Mouse (Mus musculus) embryonic facial prominence, embryonic 13.5 days (tissue): ENCODE results near the gene Ak2. TPM values are rescaled to one million over a fixed set of nuclear protein-coding genes. Genes with fewer than 3 reads are reported as not detected.

ENCODE experiments used
- ATAC-seq: fragments of 200-750 bp; cut with Nextera tagmentation; 2 replicates; pipeline ENCODE4 v1.8.0; 2017; ENCODE audit warnings: low read depth; ENCODE audit not compliant: insufficient number of reproducible peaks, insufficient read depth, low FRiP score, low TSS enrichment
- H3K27ac ChIP-seq: fragments of 300-500 bp; sonication (generic); 2 replicates; pipeline ENCODE4 v1.5.1; 2015; ENCODE audit warnings: moderate library complexity, mild to moderate bottlenecking, inconsistent platforms
- H3K27me3 ChIP-seq: fragments of 300-500 bp; sonication (generic); 2 replicates; pipeline ENCODE4 v1.6.1; 2015; ENCODE audit warnings: mild to moderate bottlenecking, inconsistent platforms
- H3K36me3 ChIP-seq: fragments of 300-500 bp; sonication (generic); 2 replicates; pipeline ENCODE4 v1.6.1; 2015; ENCODE audit warnings: mild to moderate bottlenecking, inconsistent platforms
- H3K4me1 ChIP-seq: fragments of 300-500 bp; sonication (generic); 2 replicates; pipeline ENCODE4 v1.6.1; 2015; ENCODE audit warnings: inconsistent platforms
- H3K4me2 ChIP-seq: fragments of 300-500 bp; sonication (generic); 2 replicates; pipeline ENCODE4 v1.6.1; 2015; ENCODE audit warnings: moderate library complexity, mild to moderate bottlenecking, inconsistent platforms
- H3K4me3 ChIP-seq: fragments of 300-500 bp; sonication (generic); 2 replicates; pipeline ENCODE4 v1.5.1; 2015; ENCODE audit warnings: mild to moderate bottlenecking, inconsistent platforms
- H3K9ac ChIP-seq: fragments of 300-500 bp; sonication (generic); 2 replicates; pipeline ENCODE4 v1.6.1; 2015; ENCODE audit warnings: mild to moderate bottlenecking, inconsistent platforms
- H3K9me3 ChIP-seq: fragments of 300-500 bp; sonication (generic); 2 replicates; pipeline ENCODE4 v1.6.1; 2016; ENCODE audit warnings: inconsistent platforms
- WGBS: fragments of 180-500 bp; shearing (Covaris S2); methylation state at CpG from one replicate; pipeline ENCODE4 v1.1.7; 2015; ENCODE audit warnings: mixed read lengths; 5-methylcytosine and 5-hydroxymethylcytosine counted together
- polyA plus RNA-seq: library from polyadenylated mRNA; unstranded; fragments of >200 nt; fragmentation: Nextera tagmentation; extraction: Ambion mirVana; gene quantifications from 2 replicates; pipeline ENCODE4 v1.2.1, GENCODE M21; 2015

Ak2 gene
- polyA plus RNA-seq = 180 and 194 TPM in 2 replicates

GRCm38 (mm10) chr4:128991500-128992008 is at the start of gene Ak2:
TSS of gene Ak2 (plus strand) at chr4:128991958.
- Histone ChIP-seq H3K4me1 (peaks cover 19% of the 10 kb centered on the region), H3K36me3 (peaks cover 13% of the 10 kb centered on the region; the same call in 1 of the 2 replicates), H3K9me3 (no peaks in the 10 kb centered on the region), H3K9ac (no peak within 1 kb of the TSS), H3K4me2 (peak within 1 kb of the TSS; percentile 86), H3K27ac (no peak within 1 kb of the TSS; the same call in 1 of the 2 replicates), H3K27me3 (no peaks in the 10 kb centered on the region), H3K4me3 (no peak within 1 kb of the TSS)
- no peak for ATAC-seq
- 84% methylated on average over 9 of the region's 9 CpGs for WGBS

GRCm38 (mm10) chr4:128942346-128942745 is 49.4 kb upstream of the Ak2 start:
- H3K27me3 ChIP-seq = no peaks in the 10 kb centered on the region
- no peak overlapping the region for H3K27ac ChIP-seq
- no peak overlapping the region for H3K9ac ChIP-seq
- peaks cover 18% of the 10 kb centered on the region for H3K36me3 ChIP-seq
- ATAC-seq = no peak
- H3K4me1 ChIP-seq = no peaks in the 10 kb centered on the region
- 57% methylated on average over 3 of the region's 3 CpGs for WGBS
- no peak overlapping the region for H3K4me2 ChIP-seq
- H3K4me3 ChIP-seq = no peak overlapping the region
- H3K9me3 ChIP-seq = no peaks in the 10 kb centered on the region

- 0 out of 2 replicates have a peak, but pooled peaks cover 12% of the 10 kb centered on the region for H3K4me1 ChIP-seq
- H3K9me3 ChIP-seq = no peaks in the 10 kb centered on the region
- no peak overlapping the region for H3K4me2 ChIP-seq
- no peak for ATAC-seq
- H3K9ac ChIP-seq = no peak overlapping the region
- WGBS = 77% methylated on average over 9 of the region's 9 CpGs
- H3K27me3 ChIP-seq = no peaks in the 10 kb centered on the region
- H3K36me3 ChIP-seq = peaks cover 17% of the 10 kb centered on the region
- no peak overlapping the region for H3K4me3 ChIP-seq
- H3K27ac ChIP-seq = no peak overlapping the region
Observed at GRCm38 (mm10) chr4:128946736-128947135, 45.0 kb upstream of the Ak2 start.

- no peak overlapping the region; the same call in 1 of the 2 replicates for H3K9ac ChIP-seq
- H3K4me1 ChIP-seq = 0 out of 2 replicates have a peak, but pooled peaks cover 12% of the 10 kb centered on the region
- H3K36me3 ChIP-seq = peaks cover 12% of the 10 kb centered on the region
- no peak overlapping the region for H3K4me3 ChIP-seq
- H3K9me3 ChIP-seq = no peaks in the 10 kb centered on the region
- H3K4me2 ChIP-seq = peak overlapping the region; percentile 37; the same call in 1 of the 2 replicates
- H3K27me3 ChIP-seq = no peaks in the 10 kb centered on the region
- no peak overlapping the region for H3K27ac ChIP-seq
- 16% methylated on average over 18 of the region's 18 CpGs for WGBS
- peak; percentile 40; the same call in 1 of the 2 replicates for ATAC-seq
Observed at GRCm38 (mm10) chr4:128947326-128947933, 44.3 kb upstream of the Ak2 start.

DNA sequence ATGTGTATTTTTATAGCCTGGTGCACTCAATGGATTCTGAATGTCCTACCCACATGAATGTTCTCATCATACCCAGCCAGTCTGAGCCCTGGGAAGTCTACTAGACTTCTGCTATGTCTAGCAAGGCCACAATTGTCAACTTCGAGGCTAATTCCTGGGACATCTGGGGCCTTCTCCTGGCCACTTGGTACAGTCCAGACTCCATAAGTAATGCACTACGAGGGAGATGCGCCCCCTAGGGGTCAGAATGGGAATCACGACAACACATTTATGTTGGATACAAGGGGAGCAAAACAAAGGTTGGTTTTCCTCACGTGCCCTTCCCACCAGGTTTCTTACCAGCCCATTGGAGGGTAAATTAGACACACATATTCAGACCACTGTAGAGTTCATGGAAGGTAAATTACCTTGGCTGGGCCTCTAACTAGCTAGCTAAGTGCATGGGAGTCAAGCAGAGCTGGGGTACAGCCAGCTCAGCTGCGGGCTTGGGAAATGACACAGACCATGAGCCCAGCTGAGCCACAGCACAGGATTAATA is 43.6 kb upstream of the Ak2 start:
- no peak for ATAC-seq
- H3K4me1 ChIP-seq = 0 out of 2 replicates have a peak, but pooled peaks cover 12% of the 10 kb centered on the region

GRCm38 (mm10) chr4:128949470-128950005 is 42.2 kb upstream of the Ak2 start:
- Histone ChIP-seq H3K36me3 (peaks cover 9% of the 10 kb centered on the region; the same call in 1 of the 2 replicates), H3K27ac (no peak overlapping the region), H3K27me3 (no peaks in the 10 kb centered on the region), H3K4me3 (no peak overlapping the region), H3K9me3 (no peaks in the 10 kb centered on the region), H3K4me1 (0 out of 2 replicates have a peak, but pooled peaks cover 12% of the 10 kb centered on the region), H3K4me2 (no peak overlapping the region), H3K9ac (no peak overlapping the region)
- WGBS = 44% methylated on average over 15 of the region's 15 CpGs
- no peak for ATAC-seq

More for the DNA sequence above, 43.6 kb upstream of the Ak2 start:
- Histone ChIP-seq H3K4me2 (no peak overlapping the region), H3K27me3 (no peaks in the 10 kb centered on the region), H3K9ac (no peak overlapping the region), H3K27ac (no peak overlapping the region), H3K4me3 (no peak overlapping the region), H3K9me3 (no peaks in the 10 kb centered on the region), H3K36me3 (peaks cover 9% of the 10 kb centered on the region)
- WGBS = 28% methylated on average over 6 of the region's 6 CpGs

- WGBS = 72% methylated on average over 5 of the region's 5 CpGs
- peaks cover 9% of the 10 kb centered on the region; the same call in 1 of the 2 replicates for H3K36me3 ChIP-seq
- H3K27me3 ChIP-seq = 0 out of 2 replicates have a peak, but pooled peaks cover 2% of the 10 kb centered on the region
- H3K4me3 ChIP-seq = no peak overlapping the region
- 0 out of 2 replicates have a peak, but pooled peaks cover 12% of the 10 kb centered on the region for H3K4me1 ChIP-seq
- no peak overlapping the region for H3K27ac ChIP-seq
- no peaks in the 10 kb centered on the region for H3K9me3 ChIP-seq
- no peak overlapping the region for H3K9ac ChIP-seq
- no peak for ATAC-seq
- no peak overlapping the region for H3K4me2 ChIP-seq
Observed at GRCm38 (mm10) chr4:128950461-128950860, 41.3 kb upstream of the Ak2 start.

GRCm38 (mm10) chr4:128953851-128954250 is 37.9 kb upstream of the Ak2 start:
- Histone ChIP-seq H3K4me2 (no peak overlapping the region), H3K4me3 (no peak overlapping the region), H3K36me3 (no peaks in the 10 kb centered on the region), H3K27me3 (0 out of 2 replicates have a peak, but pooled peaks cover 2% of the 10 kb centered on the region), H3K9ac (no peak overlapping the region), H3K9me3 (no peaks in the 10 kb centered on the region), H3K4me1 (peaks cover 32% of the 10 kb centered on the region), H3K27ac (no peak overlapping the region)
- 86% methylated on average over 5 of the region's 5 CpGs for WGBS
- ATAC-seq = no peak

- no peaks in the 10 kb centered on the region for H3K36me3 ChIP-seq
- no peak overlapping the region for H3K9ac ChIP-seq
- 41% methylated on average over 11 of the region's 11 CpGs for WGBS
- H3K4me2 ChIP-seq = no peak overlapping the region
- H3K27ac ChIP-seq = peak overlapping the region; percentile 69; the same call in 1 of the 2 replicates
- peaks cover 46% of the 10 kb centered on the region for H3K4me1 ChIP-seq
- 0 out of 2 replicates have a peak, but pooled peaks cover 2% of the 10 kb centered on the region for H3K27me3 ChIP-seq
- ATAC-seq = no peak
- no peaks in the 10 kb centered on the region for H3K9me3 ChIP-seq
- H3K4me3 ChIP-seq = no peak overlapping the region
Observed at GRCm38 (mm10) chr4:128957155-128957911, 34.4 kb upstream of the Ak2 start.

- no peak for ATAC-seq
- Histone ChIP-seq H3K4me2 (no peak overlapping the region), H3K27me3 (0 out of 2 replicates have a peak, but pooled peaks cover 2% of the 10 kb centered on the region), H3K36me3 (no peaks in the 10 kb centered on the region), H3K27ac (peak overlapping the region; percentile 69; the same call in 1 of the 2 replicates), H3K4me1 (peaks cover 51% of the 10 kb centered on the region), H3K9ac (0 out of 2 replicates have a peak overlapping the region, but pooled peaks have one; percentile 32), H3K4me3 (no peak overlapping the region), H3K9me3 (no peaks in the 10 kb centered on the region)
- 78% methylated on average over 11 of the region's 11 CpGs for WGBS
Observed at GRCm38 (mm10) chr4:128958156-128958555, 33.6 kb upstream of the Ak2 start.

- H3K4me2 ChIP-seq = peak overlapping the region; percentile 14; the same call in 1 of the 2 replicates
Observed at GRCm38 (mm10) chr4:128958849-128959248, 32.9 kb upstream of the Ak2 start.

More at GRCm38 (mm10) chr4:128958849-128959248, 32.9 kb upstream of the Ak2 start:
- Histone ChIP-seq H3K9me3 (no peaks in the 10 kb centered on the region), H3K4me1 (peaks cover 52% of the 10 kb centered on the region), H3K36me3 (no peaks in the 10 kb centered on the region), H3K27me3 (0 out of 2 replicates have a peak, but pooled peaks cover 2% of the 10 kb centered on the region), H3K9ac (0 out of 2 replicates have a peak overlapping the region, but pooled peaks have one; percentile 32), H3K4me3 (no peak overlapping the region), H3K27ac (peak overlapping the region; percentile 69)
- WGBS = 30% methylated on average over 8 of the region's 8 CpGs
- ATAC-seq = no peak
